ENCODE assay signal across 9 mouse cellular contexts in genomic region chr5:148450924-148451323, GRCm38 (mm10). TPM values are rescaled to one million over a fixed set of nuclear protein-coding genes. Genes with fewer than 3 reads are reported as not detected.
DNase-seq lines count a peak whose midpoint lies in the region; ATAC-seq and TF ChIP-seq lines count a peak whose summit lies in the region.
"Had no signal": no experiment of that assay in that cellular context is flagged by ENCODE, and none has a peak within 500 bp of the region (broad histone marks: within the 10 kb centered on the region; RNA-seq: fewer than 3 reads in every experiment).

No protein-coding gene starts in this region.

- no peak for ATAC-seq in kidney, embryonic 14.5 days (ENCODE audit: low FRiP score, low TSS enrichment)
- 0 out of 2 replicates have a peak, but pooled peaks have one; percentile 56 for ATAC-seq in erythroblast, adult 5-6 weeks (replicated peaks; ENCODE audit: low FRiP score, poor library complexity, severe bottlenecking)
- peak; percentile 51; the same call in 1 of the 2 replicates for ATAC-seq in hindbrain, embryonic 16.5 days
- ATAC-seq in midbrain, postnatal 0 days (ENCODE audit: low FRiP score): no peak

- no peak overlapping the region for H3K27ac ChIP-seq in kidney, embryonic 14.5 days (ENCODE audit: low read depth, low read length)
- no peak overlapping the region for H3K27ac ChIP-seq in hindbrain, embryonic 16.5 days (ENCODE audit: low read depth, low read length)
- no peak overlapping the region for H3K27ac ChIP-seq in left cerebral cortex, adult 2 months
- no peak overlapping the region for H3K27ac ChIP-seq in midbrain, postnatal 0 days (ENCODE audit: low read depth, low read length)
- H3K27ac ChIP-seq: embryonic facial prominence, embryonic 12.5 days had no signal

- 35% methylated on average over 11 of the region's 11 CpGs for WGBS in kidney, embryonic 14.5 days
- 42% methylated on average over 11 of the region's 11 CpGs for WGBS in hindbrain, embryonic 16.5 days
- WGBS in midbrain, postnatal 0 days: 38% methylated on average over 11 of the region's 11 CpGs

- H3K4me2 ChIP-seq in kidney, embryonic 14.5 days (replicated peaks; ENCODE audit: low read depth, low read length): no peak overlapping the region
- no peak overlapping the region for H3K4me2 ChIP-seq in hindbrain, embryonic 16.5 days (ENCODE audit: low read length)
- no peak overlapping the region for H3K4me2 ChIP-seq in midbrain, postnatal 0 days (ENCODE audit: low read depth, low read length, poor library complexity, severe bottlenecking)
- H3K4me2 ChIP-seq: embryonic facial prominence, embryonic 12.5 days had no signal

- H3K27me3 ChIP-seq in kidney, embryonic 14.5 days (ENCODE audit: control insufficient read depth, insufficient read depth, low read length): no peaks in the 10 kb centered on the region
- no peaks in the 10 kb centered on the region for H3K27me3 ChIP-seq in hindbrain, embryonic 16.5 days (replicated peaks; ENCODE audit: control insufficient read depth, insufficient read depth, low read length)
- no peaks in the 10 kb centered on the region for H3K27me3 ChIP-seq in midbrain, postnatal 0 days (ENCODE audit: insufficient read depth, low read length)
- H3K27me3 ChIP-seq: embryonic facial prominence, embryonic 12.5 days had no signal

- TF ChIP-seq CTCF in left cerebral cortex, adult 2 months (IDR thresholded peaks at IDR 0.05): peak; percentile 79
- TF ChIP-seq CTCF in midbrain, postnatal 0 days (IDR thresholded peaks at IDR 0.05): peak; percentile 65

- H3K9ac ChIP-seq in kidney, embryonic 14.5 days (ENCODE audit: low read depth, low read length): no peak overlapping the region
- no peak overlapping the region for H3K9ac ChIP-seq in hindbrain, embryonic 16.5 days (ENCODE audit: low read depth, low read length)
- no peak overlapping the region for H3K9ac ChIP-seq in midbrain, postnatal 0 days (replicated peaks; ENCODE audit: low read length, poor library complexity, severe bottlenecking)
- H3K9ac ChIP-seq: embryonic facial prominence, embryonic 12.5 days had no signal

- H3K36me3 ChIP-seq in kidney, embryonic 14.5 days (ENCODE audit: control insufficient read depth, insufficient read depth, low read length): no peaks in the 10 kb centered on the region
- no peaks in the 10 kb centered on the region for H3K36me3 ChIP-seq in hindbrain, embryonic 16.5 days (ENCODE audit: control insufficient read depth, insufficient read depth, low read length)
- H3K36me3 ChIP-seq in midbrain, postnatal 0 days (ENCODE audit: insufficient read depth, low read length): no peaks in the 10 kb centered on the region
- H3K36me3 ChIP-seq: embryonic facial prominence, embryonic 12.5 days had no signal

- DNase-seq in kidney, adult 11 months: peak; percentile 52
- DNase-seq in adrenal gland, postnatal 36 days: peak; percentile 76 to 85
- DNase-seq in left cerebral cortex, adult 2 months (ENCODE audit: extremely low spot score in 1 of 2, low spot score in 2 of 2): peak; percentile 39 to 44
- DNase-seq in midbrain, postnatal 0 days (ENCODE audit: low spot score): peak; percentile 74
- DNase-seq in testis, postnatal 14 days (ENCODE audit: low spot score): peak; percentile 82

- intact Hi-C loops in left cerebral cortex, adult 2 months (cut with DNase I): loop anchor here (1.0 kb wide), 2 partner anchors 118 to 126 kb away; no protein-coding TSS in a partner anchor

- H3K9me3 ChIP-seq in kidney, embryonic 14.5 days (ENCODE audit: control insufficient read depth, low read length): no peaks in the 10 kb centered on the region
- no peaks in the 10 kb centered on the region for H3K9me3 ChIP-seq in hindbrain, embryonic 16.5 days (ENCODE audit: control insufficient read depth, low read length)
- H3K9me3 ChIP-seq in midbrain, postnatal 0 days (ENCODE audit: low read length): no peaks in the 10 kb centered on the region
- H3K9me3 ChIP-seq: embryonic facial prominence, embryonic 12.5 days had no signal

- H3K4me3 ChIP-seq in kidney, embryonic 14.5 days (ENCODE audit: low read length): no peak overlapping the region
- H3K4me3 ChIP-seq in hindbrain, embryonic 16.5 days (ENCODE audit: low read length): no peak overlapping the region
- H3K4me3 ChIP-seq in left cerebral cortex, adult 2 months: no peak overlapping the region
- no peak overlapping the region for H3K4me3 ChIP-seq in midbrain, postnatal 0 days (ENCODE audit: low read depth, low read length)
- H3K4me3 ChIP-seq: embryonic facial prominence, embryonic 12.5 days had no signal

- no peaks in the 10 kb centered on the region for H3K4me1 ChIP-seq in kidney, embryonic 14.5 days (ENCODE audit: control insufficient read depth, insufficient read depth, low read length)
- peaks cover 3% of the 10 kb centered on the region; the same call in 1 of the 2 replicates for H3K4me1 ChIP-seq in hindbrain, embryonic 16.5 days (ENCODE audit: control insufficient read depth, insufficient read depth, low read depth, low read length)
- no peaks in the 10 kb centered on the region for H3K4me1 ChIP-seq in midbrain, postnatal 0 days (ENCODE audit: insufficient read depth, low read length)
- H3K4me1 ChIP-seq: embryonic facial prominence, embryonic 12.5 days had no signal

RNA-seq across cellular contexts. Expression of gene Slc7a1, which starts 51.2 kb away (rescaled TPM):
- 36.2 and 36.8 TPM in 2 replicates for polyA plus RNA-seq in kidney, embryonic 14.5 days (2014; fragmentation: Nextera tagmentation; extraction: Ambion mirVana)
- 100 to 1,000 TPM; 103 to 112 TPM for total RNA-seq in adrenal gland, postnatal 36 days (2021)
- 12.1 and 17.1 TPM in 2 replicates for total RNA-seq in erythroblast, adult 5-6 weeks (2015; ENCODE audit: low replicate concordance)
- 12.3 and 17.8 TPM in 2 replicates for total RNA-seq in erythroblast, adult 5-6 weeks (2017; ENCODE audit: low replicate concordance)
- polyA plus RNA-seq in hindbrain, embryonic 16.5 days (2015; fragmentation: Nextera tagmentation; extraction: Ambion mirVana): 39.0 and 48.5 TPM in 2 replicates
- total RNA-seq in left cerebral cortex, adult 2 months (2021): 10 to 100 TPM; 27.3 to 28.7 TPM
- 49.8 and 73.3 TPM in 2 replicates for total RNA-seq in midbrain, postnatal 0 days (2014; rRNA removed)
- polyA plus RNA-seq in midbrain, postnatal 0 days (2015; fragmentation: Nextera tagmentation; extraction: Ambion mirVana): 26.2 and 33.8 TPM in 2 replicates

Comparison
In these comparisons a context has a peak if more than half of its experiments do, and no peak if none do; other contexts are left out.
1. ATAC-seq: peak in erythroblast, adult 5-6 weeks (single experiment) and hindbrain, embryonic 16.5 days (single experiment); none in kidney, embryonic 14.5 days (single experiment) and midbrain, postnatal 0 days (single experiment).
2. Peak in every context shown above with its lines, with median percentiles within 50 percentile points of each other: DNase-seq.